12 mouse cellular contexts compared by ENCODE assay signal in genomic region chr11:96323154-96323553, GRCm38 (mm10). TPM values are rescaled to one million over a fixed set of nuclear protein-coding genes. Genes with fewer than 3 reads are reported as not detected.
DNase-seq lines count a peak whose midpoint lies in the region; ATAC-seq and TF ChIP-seq lines count a peak whose summit lies in the region.
"Had no signal": no experiment of that assay in that cellular context is flagged by ENCODE, and none has a peak within 500 bp of the region (broad histone marks: within the 10 kb centered on the region; RNA-seq: fewer than 3 reads in every experiment).

Gene Hoxb3 (plus strand): TSS chr11:96323326.

- H3K36me3 ChIP-seq in hindbrain, embryonic 11.5 days (ENCODE audit: control insufficient read depth, insufficient read depth, low read length), result no peaks in the 10 kb centered on the region
- peaks cover 6% of the 10 kb centered on the region for H3K36me3 ChIP-seq in neural tube, embryonic 14.5 days (ENCODE audit: control insufficient read depth, insufficient read depth, low read length)

- H3K4me2 ChIP-seq in hindbrain, embryonic 11.5 days (replicated peaks; ENCODE audit: low read depth, low read length), result peak within 1 kb of the TSS; percentile 35
- H3K4me2 ChIP-seq in neural tube, embryonic 14.5 days (ENCODE audit: low read depth, low read length), result peak within 1 kb of the TSS; percentile 100
- H3K4me2 ChIP-seq: forebrain, embryonic 13.5 days had no signal

- peak within 1 kb of the TSS; percentile 95 for H3K9ac ChIP-seq in hindbrain, embryonic 11.5 days (ENCODE audit: low read depth, low read length)
- H3K9ac ChIP-seq in neural tube, embryonic 14.5 days (replicated peaks; ENCODE audit: low read depth, low read length), result peak within 1 kb of the TSS; percentile 100
- H3K9ac ChIP-seq: forebrain, embryonic 13.5 days had no signal

- H3K27ac ChIP-seq in hindbrain, embryonic 11.5 days (ENCODE audit: low read depth, low read length), result peak within 1 kb of the TSS; percentile 98
- H3K27ac ChIP-seq in neural tube, embryonic 14.5 days (ENCODE audit: low read depth, low read length), result peak within 1 kb of the TSS; percentile 100
- H3K27ac ChIP-seq: forebrain, embryonic 13.5 days had no signal

- ATAC-seq in hindbrain, embryonic 11.5 days (ENCODE audit: low FRiP score), result no peak
- ATAC-seq in neural tube, embryonic 14.5 days (ENCODE audit: low read depth), result no peak
- no peak for ATAC-seq in granulocyte monocyte progenitor cell, adult 5-6 weeks (replicated peaks; ENCODE audit: poor library complexity, severe bottlenecking)
- ATAC-seq: forebrain, embryonic 13.5 days had no signal

- no peaks in the 10 kb centered on the region for H3K9me3 ChIP-seq in hindbrain, embryonic 11.5 days (ENCODE audit: control insufficient read depth, low read length)
- H3K9me3 ChIP-seq in neural tube, embryonic 14.5 days (ENCODE audit: control insufficient read depth, low read length), result no peaks in the 10 kb centered on the region
- H3K9me3 ChIP-seq: forebrain, embryonic 13.5 days had no signal

- WGBS in lung, adult 2 months, result 55% methylated on average over 10 of the region's 10 CpGs
- WGBS in hindbrain, embryonic 11.5 days, result 3% methylated on average over 10 of the region's 10 CpGs
- WGBS in neural tube, embryonic 14.5 days, result 11% methylated on average over 10 of the region's 10 CpGs

- peaks cover 83% of the 10 kb centered on the region for H3K27me3 ChIP-seq in hindbrain, embryonic 11.5 days (ENCODE audit: control insufficient read depth, insufficient read depth, low read length)
- no peaks in the 10 kb centered on the region for H3K27me3 ChIP-seq in neural tube, embryonic 14.5 days (ENCODE audit: control insufficient read depth, insufficient read depth, low read length)

- no peak for DNase-seq in lung, adult 2 months
- DNase-seq in lung, postnatal 36 days, result no peak
- DNase-seq in adrenal gland, postnatal 36 days, result no peak
- no peak for DNase-seq in hindbrain, embryonic 11.5 days (ENCODE audit: low spot score)
- no peak for DNase-seq in gastrocnemius, postnatal 25 days
- DNase-seq in natural killer cell, adult 2 months (ENCODE audit: low spot score in 2 of 2), result no peak
- DNase-seq: lung, postnatal 10 days had no signal

- TF ChIP-seq CTCF in lung, adult 2 months (IDR thresholded peaks at IDR 0.05; ENCODE audit: insufficient read depth, low read length), result no peak

- TF ChIP-seq POLR2A in lung, adult 2 months (IDR thresholded peaks at IDR 0.05; ENCODE audit: borderline replicate concordance, extremely low read depth, low read depth, low read length), result no peak

- no peak within 1 kb of the TSS for H3K4me3 ChIP-seq in lung, adult 2 months (replicated peaks; ENCODE audit: extremely low read depth, low read depth, low read length)
- peak within 1 kb of the TSS; percentile 56 for H3K4me3 ChIP-seq in hindbrain, embryonic 11.5 days (ENCODE audit: low read depth, low read length)
- H3K4me3 ChIP-seq in neural tube, embryonic 14.5 days (ENCODE audit: low read depth, low read length), result peak within 1 kb of the TSS; percentile 95
- H3K4me3 ChIP-seq: forebrain, embryonic 13.5 days had no signal

- no peaks in the 10 kb centered on the region; the same call in none of the 2 replicates for H3K4me1 ChIP-seq in lung, adult 2 months (ENCODE audit: control insufficient read depth, insufficient read depth, low read length)
- no peaks in the 10 kb centered on the region for H3K4me1 ChIP-seq in hindbrain, embryonic 11.5 days (replicated peaks; ENCODE audit: control insufficient read depth, insufficient read depth, low read length)
- H3K4me1 ChIP-seq in neural tube, embryonic 14.5 days (ENCODE audit: control insufficient read depth, insufficient read depth, low read length), result peaks cover 64% of the 10 kb centered on the region
- H3K4me1 ChIP-seq: forebrain, embryonic 13.5 days had no signal

RNA-seq across cellular contexts. Expression of gene Hoxb3, which starts in this region (rescaled TPM):
- 11.0 and 13.2 TPM in 2 replicates for polyA plus RNA-seq in lung, adult 2 months (2012; rRNA removed)
- 10 to 100 TPM; 15.7 to 20.2 TPM for total RNA-seq in adrenal gland, postnatal 36 days (2021)
- 10.5 and 13.1 TPM in 2 replicates for polyA plus RNA-seq in hindbrain, embryonic 11.5 days (2014; fragmentation: Nextera tagmentation; extraction: Ambion mirVana)
- polyA plus RNA-seq in neural tube, embryonic 14.5 days (2014; fragmentation: Nextera tagmentation; extraction: Ambion mirVana), result 13.5 and 13.9 TPM in 2 replicates
- total RNA-seq in gastrocnemius, postnatal 25 days (2021), result under 1 TPM; 0.43 to 0.78 TPM
- 1.5 and 7.8 TPM in 2 replicates for total RNA-seq in granulocyte monocyte progenitor cell, adult 5-6 weeks (2014; fragmentation: Nextera tagmentation)
- total RNA-seq in granulocyte monocyte progenitor cell, adult 5-6 weeks (2017), result 0.05 and 0.56 TPM in 2 replicates
- total RNA-seq: left cerebral cortex, postnatal 10 days had no signal
- polyA plus RNA-seq: forebrain, embryonic 13.5 days; midbrain, postnatal 0 days had no signal
